Mouse (Mus musculus): ENCODE results near the gene Hoxd9.

Gene Hoxd9

GRCm38 (mm10) chr2:74711721-74712621 lies 14.4 kb downstream of the Hoxd9 start, which contains the start of the genes Hoxd3 and Hoxd4:
Hoxd3 (plus strand) TSS chr2:74711927.
Hoxd4 (plus strand) TSS chr2:74711929.
- no peak for DNase-seq (ENCODE audit: low spot score in 2 of 2)

- DNase-seq (ENCODE audit: low spot score in 2 of 2) = no peak
Measured at GRCm38 (mm10) chr2:74713239-74714150, 16.0 kb downstream of the Hoxd9 start.

- no peak for DNase-seq (ENCODE audit: low spot score in 2 of 2)
Measured at GRCm38 (mm10) chr2:74714156-74714789, 16.7 kb downstream of the Hoxd9 start.

- no peak for DNase-seq (ENCODE audit: low spot score in 2 of 2)
Measured at GRCm38 (mm10) chr2:74714881-74715280, 17.4 kb downstream of the Hoxd9 start.

GRCm38 (mm10) chr2:74715504-74716241 lies 18.1 kb downstream of the Hoxd9 start:
- peak in 1 of 2 experiments; percentile 49 for DNase-seq (ENCODE audit: low spot score in 2 of 2)

GRCm38 (mm10) chr2:74720384-74720783 lies 22.9 kb downstream of the Hoxd9 start:
- no peak for DNase-seq (ENCODE audit: low spot score in 2 of 2)

GRCm38 (mm10) chr2:74720955-74721491 lies 23.5 kb downstream of the Hoxd9 start:
- no peak for DNase-seq (ENCODE audit: low spot score in 2 of 2)

- DNase-seq (ENCODE audit: low spot score in 2 of 2) = no peak
Measured at GRCm38 (mm10) chr2:74721882-74722281, 24.4 kb downstream of the Hoxd9 start.

GRCm38 (mm10) chr2:74722949-74723348 lies 25.4 kb downstream of the Hoxd9 start:
- DNase-seq (ENCODE audit: low spot score in 2 of 2) = no peak

GRCm38 (mm10) chr2:74724244-74725015 lies 26.9 kb downstream of the Hoxd9 start:
- no peak for DNase-seq (ENCODE audit: low spot score in 2 of 2)

- no peak for DNase-seq (ENCODE audit: low spot score in 2 of 2)
Measured at GRCm38 (mm10) chr2:74725171-74725570, 27.6 kb downstream of the Hoxd9 start.

- no peak for DNase-seq (ENCODE audit: low spot score in 2 of 2)
Measured at GRCm38 (mm10) chr2:74726551-74726950, 29.0 kb downstream of the Hoxd9 start, which contains the start of gene Gm28230. Gm28230 (plus strand) TSS chr2:74726728.

GRCm38 (mm10) chr2:74726973-74727639 lies 29.6 kb downstream of the Hoxd9 start:
- no peak for DNase-seq (ENCODE audit: low spot score in 2 of 2)

GRCm38 (mm10) chr2:74727640-74728302 lies 30.2 kb downstream of the Hoxd9 start:
- no peak for DNase-seq (ENCODE audit: low spot score in 2 of 2)

- no peak for DNase-seq (ENCODE audit: low spot score in 2 of 2)
Measured at GRCm38 (mm10) chr2:74728303-74728680, 30.8 kb downstream of the Hoxd9 start.

GRCm38 (mm10) chr2:74730331-74730730 lies 32.8 kb downstream of the Hoxd9 start:
- no peak for DNase-seq (ENCODE audit: low spot score in 2 of 2)

GRCm38 (mm10) chr2:74731055-74731454 lies 33.5 kb downstream of the Hoxd9 start:
- DNase-seq (ENCODE audit: low spot score in 2 of 2) = no peak

GRCm38 (mm10) chr2:74731799-74732512 lies 34.4 kb downstream of the Hoxd9 start:
- no peak for DNase-seq (ENCODE audit: low spot score in 2 of 2)
